Mouse (Mus musculus): ENCODE measurements around the gene Mdga1. TPM values are rescaled to one million over a fixed set of nuclear protein-coding genes. Genes with fewer than 3 reads are reported as not detected.

The Mdga1 gene
- polyA plus RNA-seq, 2 experiments: 4.8 to 13.2 TPM

- WGBS: 43% methylated on average over 5 of the region's 6 CpGs
- Histone ChIP-seq H3K27ac (replicated peaks; ENCODE audit: low read depth, low read length) (no peak overlapping the region), H3K4me3 (replicated peaks; ENCODE audit: low read length) (no peak overlapping the region), H3K27me3 (ENCODE audit: control insufficient read depth, insufficient read depth, low read length) (no peaks in the 10 kb centered on the region), H3K4me2 (replicated peaks; ENCODE audit: low read depth, low read length, severe bottlenecking) (no peak overlapping the region), H3K9me3 (ENCODE audit: control insufficient read depth, low read length) (no peaks in the 10 kb centered on the region), H3K36me3 (ENCODE audit: control insufficient read depth, insufficient read depth, low read length) (no peaks in the 10 kb centered on the region), H3K9ac (ENCODE audit: low read depth, low read length, severe bottlenecking) (no peak overlapping the region), H3K4me1 (ENCODE audit: control insufficient read depth, insufficient read depth, low read length) (peaks cover 12% of the 10 kb centered on the region; the same call in 1 of the 2 replicates)
- DNase-seq (ENCODE audit: low spot score) (no peak), ATAC-seq (ENCODE audit: low FRiP score, low read depth) (no peak)
- TF ChIP-seq POLR2A (IDR thresholded peaks at IDR 0.05; ENCODE audit: borderline replicate concordance, extremely low read depth, insufficient read depth, insufficient read length): no peak
Observed at GRCm38 (mm10) chr17:29920089-29920488, 49.8 kb downstream of the Mdga1 start.

GRCm38 (mm10) chr17:29919552-29919920 lies 50.4 kb downstream of the Mdga1 start:
- Histone ChIP-seq H3K27me3 (ENCODE audit: control insufficient read depth, insufficient read depth, low read length) (no peaks in the 10 kb centered on the region), H3K9ac (ENCODE audit: low read depth, low read length, severe bottlenecking) (no peak overlapping the region), H3K4me3 (replicated peaks; ENCODE audit: low read length) (no peak overlapping the region), H3K9me3 (ENCODE audit: control insufficient read depth, low read length) (no peaks in the 10 kb centered on the region), H3K36me3 (ENCODE audit: control insufficient read depth, insufficient read depth, low read length) (no peaks in the 10 kb centered on the region), H3K4me2 (replicated peaks; ENCODE audit: low read depth, low read length, severe bottlenecking) (no peak overlapping the region), H3K27ac (replicated peaks; ENCODE audit: low read depth, low read length) (no peak overlapping the region), H3K4me1 (ENCODE audit: control insufficient read depth, insufficient read depth, low read length) (peaks cover 12% of the 10 kb centered on the region; the same call in 1 of the 2 replicates)
- ATAC-seq (ENCODE audit: low FRiP score, low read depth) (no peak), DNase-seq (ENCODE audit: low spot score) (no peak)
- 77% methylated on average over 3 of the region's 3 CpGs for WGBS
- no peak for TF ChIP-seq POLR2A (IDR thresholded peaks at IDR 0.05; ENCODE audit: borderline replicate concordance, extremely low read depth, insufficient read depth, insufficient read length)

GRCm38 (mm10) chr17:29918791-29919551 lies 50.9 kb downstream of the Mdga1 start:
- Histone ChIP-seq H3K27ac (replicated peaks; ENCODE audit: low read depth, low read length) (no peak overlapping the region), H3K9me3 (ENCODE audit: control insufficient read depth, low read length) (no peaks in the 10 kb centered on the region), H3K4me2 (replicated peaks; ENCODE audit: low read depth, low read length, severe bottlenecking) (no peak overlapping the region), H3K36me3 (ENCODE audit: control insufficient read depth, insufficient read depth, low read length) (no peaks in the 10 kb centered on the region), H3K4me1 (ENCODE audit: control insufficient read depth, insufficient read depth, low read length) (peaks cover 12% of the 10 kb centered on the region; the same call in 1 of the 2 replicates), H3K9ac (ENCODE audit: low read depth, low read length, severe bottlenecking) (0 out of 2 replicates have a peak overlapping the region, but pooled peaks have one; percentile 7), H3K4me3 (replicated peaks; ENCODE audit: low read length) (no peak overlapping the region), H3K27me3 (ENCODE audit: control insufficient read depth, insufficient read depth, low read length) (no peaks in the 10 kb centered on the region)
- WGBS: 68% methylated on average over 13 of the region's 13 CpGs
- no peak for DNase-seq (ENCODE audit: low spot score)
- TF ChIP-seq POLR2A (IDR thresholded peaks at IDR 0.05; ENCODE audit: borderline replicate concordance, extremely low read depth, insufficient read depth, insufficient read length): no peak
- ATAC-seq (ENCODE audit: low FRiP score, low read depth): no peak

- Histone ChIP-seq H3K4me3 (replicated peaks; ENCODE audit: low read length) (no peak overlapping the region), H3K27me3 (ENCODE audit: control insufficient read depth, insufficient read depth, low read length) (no peaks in the 10 kb centered on the region), H3K4me1 (ENCODE audit: control insufficient read depth, insufficient read depth, low read length) (peaks cover 12% of the 10 kb centered on the region; the same call in 1 of the 2 replicates), H3K9me3 (ENCODE audit: control insufficient read depth, low read length) (no peaks in the 10 kb centered on the region), H3K36me3 (ENCODE audit: control insufficient read depth, insufficient read depth, low read length) (no peaks in the 10 kb centered on the region), H3K9ac (ENCODE audit: low read depth, low read length, severe bottlenecking) (no peak overlapping the region), H3K4me2 (replicated peaks; ENCODE audit: low read depth, low read length, severe bottlenecking) (no peak overlapping the region), H3K27ac (replicated peaks; ENCODE audit: low read depth, low read length) (no peak overlapping the region)
- no peak for ATAC-seq (ENCODE audit: low FRiP score, low read depth)
- WGBS: 7% methylated on average over 3 of the region's 3 CpGs
- DNase-seq (ENCODE audit: low spot score): no peak
- no peak for TF ChIP-seq POLR2A (IDR thresholded peaks at IDR 0.05; ENCODE audit: borderline replicate concordance, extremely low read depth, insufficient read depth, insufficient read length)
Observed at GRCm38 (mm10) chr17:29916968-29917367, 52.9 kb downstream of the Mdga1 start.

- ATAC-seq (ENCODE audit: low FRiP score, low read depth): no peak
Observed at GRCm38 (mm10) chr17:29915820-29916219, 54.1 kb downstream of the Mdga1 start.

More at GRCm38 (mm10) chr17:29915820-29916219, 54.1 kb downstream of the Mdga1 start:
- no peak overlapping the region for H3K4me3 ChIP-seq (replicated peaks; ENCODE audit: low read length)
- H3K9ac ChIP-seq (ENCODE audit: low read depth, low read length, severe bottlenecking): no peak overlapping the region
- H3K36me3 ChIP-seq (ENCODE audit: control insufficient read depth, insufficient read depth, low read length): no peaks in the 10 kb centered on the region
- H3K9me3 ChIP-seq (ENCODE audit: control insufficient read depth, low read length): no peaks in the 10 kb centered on the region
- H3K27me3 ChIP-seq (ENCODE audit: control insufficient read depth, insufficient read depth, low read length): no peaks in the 10 kb centered on the region
- no peak overlapping the region for H3K4me2 ChIP-seq (replicated peaks; ENCODE audit: low read depth, low read length, severe bottlenecking)
- peaks cover 12% of the 10 kb centered on the region; the same call in 1 of the 2 replicates for H3K4me1 ChIP-seq (ENCODE audit: control insufficient read depth, insufficient read depth, low read length)
- WGBS: 51% methylated on average over 10 of the region's 10 CpGs
- no peak overlapping the region for H3K27ac ChIP-seq (replicated peaks; ENCODE audit: low read depth, low read length)
- no peak for TF ChIP-seq POLR2A (IDR thresholded peaks at IDR 0.05; ENCODE audit: borderline replicate concordance, extremely low read depth, insufficient read depth, insufficient read length)
- no peak for DNase-seq (ENCODE audit: low spot score)

Data from limb, embryonic 14.5 days (tissue).